Mouse (Mus musculus): ENCODE results near the gene Ifnb1. TPM values are rescaled to one million over a fixed set of nuclear protein-coding genes. Genes with fewer than 3 reads are reported as not detected.

Ifnb1 gene
- polyA plus RNA-seq, 1 experiment from 2014 or later: not detected

DNA sequence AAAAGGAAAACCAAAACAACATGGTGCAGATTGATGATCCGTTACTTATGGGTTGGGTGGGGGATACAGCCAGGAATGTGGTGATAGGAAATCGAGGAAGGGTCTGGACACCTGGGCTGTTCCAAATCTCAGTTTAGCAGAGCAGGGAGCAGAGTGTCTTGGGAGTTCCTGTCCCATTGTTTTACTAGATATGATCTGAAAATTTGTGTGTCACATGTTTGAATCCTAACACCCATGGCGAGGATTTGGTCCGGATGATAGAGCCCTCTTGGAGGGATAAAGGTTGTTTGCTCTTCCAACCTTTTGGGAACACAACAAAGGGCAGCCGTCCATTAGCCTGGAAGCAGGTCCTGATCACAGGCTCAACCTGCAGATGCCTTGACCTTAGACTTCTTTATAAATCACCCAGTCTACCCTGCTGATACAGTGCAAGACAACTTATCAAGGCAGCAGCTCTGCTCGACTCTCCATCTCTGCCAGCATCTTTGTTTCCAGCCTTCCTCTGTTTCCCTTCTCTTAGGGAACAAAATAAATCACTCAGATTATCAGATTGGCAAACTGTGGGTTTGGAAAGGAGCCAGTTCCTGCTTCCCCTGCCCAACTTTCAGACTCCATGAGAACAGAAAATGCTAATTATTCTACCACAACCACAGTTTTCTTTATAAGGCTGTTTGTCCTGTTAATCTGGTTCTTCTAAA, 26.1 kb downstream of the Ifnb1 start:
- 57% methylated on average over 6 of the region's 6 CpGs for WGBS
- H3K4me1 ChIP-seq (replicated peaks; ENCODE audit: control insufficient read depth, insufficient read depth): no peaks in the 10 kb centered on the region
- no peak overlapping the region for H3K27ac ChIP-seq (replicated peaks)
- DNase-seq (ENCODE audit: low spot score) (no peak), ATAC-seq (ENCODE audit: low FRiP score, low TSS enrichment) (no peak)
- no peaks in the 10 kb centered on the region for H3K27me3 ChIP-seq (ENCODE audit: control insufficient read depth, insufficient read depth, low read length)
- H3K4me3 ChIP-seq (ENCODE audit: low read depth, low read length): no peak overlapping the region
- no peak overlapping the region for H3K4me2 ChIP-seq (replicated peaks; ENCODE audit: low read depth)
- no peak overlapping the region for H3K9ac ChIP-seq (ENCODE audit: low read length)
- H3K36me3 ChIP-seq (ENCODE audit: control insufficient read depth, insufficient read depth, low read length): no peaks in the 10 kb centered on the region
- H3K9me3 ChIP-seq (ENCODE audit: control insufficient read depth, low read length): no peaks in the 10 kb centered on the region
- TF ChIP-seq CTCF (IDR thresholded peaks at IDR 0.05; ENCODE audit: low read depth): no peak
- TF ChIP-seq EP300 (optimal IDR thresholded peaks at IDR 0.05): no peak

- Histone ChIP-seq H3K27me3 (ENCODE audit: control insufficient read depth, insufficient read depth, low read length) (no peaks in the 10 kb centered on the region), H3K9ac (ENCODE audit: low read length) (no peak overlapping the region), H3K4me3 (ENCODE audit: low read depth, low read length) (no peak overlapping the region), H3K36me3 (ENCODE audit: control insufficient read depth, insufficient read depth, low read length) (no peaks in the 10 kb centered on the region), H3K4me1 (replicated peaks; ENCODE audit: control insufficient read depth, insufficient read depth) (no peaks in the 10 kb centered on the region), H3K4me2 (replicated peaks; ENCODE audit: low read depth) (no peak overlapping the region), H3K27ac (replicated peaks) (no peak overlapping the region), H3K9me3 (ENCODE audit: control insufficient read depth, low read length) (no peaks in the 10 kb centered on the region)
- no peak for TF ChIP-seq EP300 (optimal IDR thresholded peaks at IDR 0.05)
- no peak for TF ChIP-seq CTCF (IDR thresholded peaks at IDR 0.05; ENCODE audit: low read depth)
- WGBS: 98% methylated on average over 2 of the region's 2 CpGs
- ATAC-seq (ENCODE audit: low FRiP score, low TSS enrichment) (no peak), DNase-seq (ENCODE audit: low spot score) (no peak)
Observed at GRCm38 (mm10) chr4:88489622-88490021, 33.0 kb downstream of the Ifnb1 start.

GRCm38 (mm10) chr4:88488107-88488506, 34.5 kb downstream of the Ifnb1 start:
- WGBS: 60% methylated on average over 3 of the region's 3 CpGs
- H3K27ac ChIP-seq (replicated peaks): no peak overlapping the region

DNA sequence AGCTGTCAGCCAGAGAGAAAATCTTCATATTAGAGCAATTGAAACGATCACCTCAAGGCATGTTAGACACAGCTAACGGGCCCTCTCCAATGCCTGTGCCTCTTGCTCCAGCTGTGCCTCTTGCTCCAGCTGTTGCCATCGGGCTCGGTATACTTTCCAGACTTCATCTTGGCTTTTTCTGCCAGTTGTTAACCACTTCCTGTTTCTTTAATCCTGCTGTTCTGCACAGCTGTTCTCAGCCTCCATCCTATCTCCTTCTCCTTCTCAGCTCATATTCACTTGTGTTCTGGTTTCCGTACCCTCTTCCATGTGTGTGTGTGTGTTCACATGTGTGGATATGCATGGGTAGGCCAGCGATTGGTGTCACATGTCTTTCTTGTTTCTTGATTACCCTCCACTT, 42.4 kb downstream of the Ifnb1 start:
- no peaks in the 10 kb centered on the region for H3K4me1 ChIP-seq (replicated peaks; ENCODE audit: control insufficient read depth, insufficient read depth)
- H3K9ac ChIP-seq (ENCODE audit: low read length): no peak overlapping the region
- ATAC-seq (ENCODE audit: low FRiP score, low TSS enrichment) (no peak), DNase-seq (ENCODE audit: low spot score) (no peak)
- no peaks in the 10 kb centered on the region for H3K27me3 ChIP-seq (ENCODE audit: control insufficient read depth, insufficient read depth, low read length)
- H3K36me3 ChIP-seq (ENCODE audit: control insufficient read depth, insufficient read depth, low read length): no peaks in the 10 kb centered on the region
- H3K27ac ChIP-seq (replicated peaks): no peak overlapping the region
- no peak for TF ChIP-seq CTCF (IDR thresholded peaks at IDR 0.05; ENCODE audit: low read depth)
- H3K9me3 ChIP-seq (ENCODE audit: control insufficient read depth, low read length): no peaks in the 10 kb centered on the region
- H3K4me2 ChIP-seq (replicated peaks; ENCODE audit: low read depth): no peak overlapping the region
- WGBS: 62% methylated on average over 6 of the region's 6 CpGs
- H3K4me3 ChIP-seq (ENCODE audit: low read depth, low read length): no peak overlapping the region

More at GRCm38 (mm10) chr4:88488107-88488506, 34.5 kb downstream of the Ifnb1 start:
- ATAC-seq (ENCODE audit: low FRiP score, low TSS enrichment): no peak
- Histone ChIP-seq H3K36me3 (ENCODE audit: control insufficient read depth, insufficient read depth, low read length) (no peaks in the 10 kb centered on the region), H3K9ac (ENCODE audit: low read length) (no peak overlapping the region), H3K4me3 (ENCODE audit: low read depth, low read length) (no peak overlapping the region), H3K9me3 (ENCODE audit: control insufficient read depth, low read length) (no peaks in the 10 kb centered on the region), H3K27me3 (ENCODE audit: control insufficient read depth, insufficient read depth, low read length) (no peaks in the 10 kb centered on the region), H3K4me2 (replicated peaks; ENCODE audit: low read depth) (no peak overlapping the region), H3K4me1 (replicated peaks; ENCODE audit: control insufficient read depth, insufficient read depth) (no peaks in the 10 kb centered on the region)
- no peak for TF ChIP-seq CTCF (IDR thresholded peaks at IDR 0.05; ENCODE audit: low read depth)
- DNase-seq (ENCODE audit: low spot score): no peak

GRCm38 (mm10) chr4:88478809-88479186, 43.8 kb downstream of the Ifnb1 start:
- Histone ChIP-seq H3K36me3 (ENCODE audit: control insufficient read depth, insufficient read depth, low read length) (no peaks in the 10 kb centered on the region), H3K4me3 (ENCODE audit: low read depth, low read length) (no peak overlapping the region), H3K27me3 (ENCODE audit: control insufficient read depth, insufficient read depth, low read length) (no peaks in the 10 kb centered on the region), H3K27ac (replicated peaks) (no peak overlapping the region), H3K4me2 (replicated peaks; ENCODE audit: low read depth) (no peak overlapping the region), H3K9me3 (ENCODE audit: control insufficient read depth, low read length) (no peaks in the 10 kb centered on the region), H3K9ac (ENCODE audit: low read length) (no peak overlapping the region), H3K4me1 (replicated peaks; ENCODE audit: control insufficient read depth, insufficient read depth) (no peaks in the 10 kb centered on the region)
- TF ChIP-seq EP300 (optimal IDR thresholded peaks at IDR 0.05) (no peak), CTCF (IDR thresholded peaks at IDR 0.05; ENCODE audit: low read depth) (no peak)
- 44% methylated on average over 9 of the region's 9 CpGs for WGBS
- DNase-seq (ENCODE audit: low spot score) (no peak), ATAC-seq (ENCODE audit: low FRiP score, low TSS enrichment) (no peak)

- no peak overlapping the region for H3K9ac ChIP-seq (ENCODE audit: low read length)
- no peak for TF ChIP-seq EP300 (optimal IDR thresholded peaks at IDR 0.05)
- no peak for TF ChIP-seq CTCF (IDR thresholded peaks at IDR 0.05; ENCODE audit: low read depth)
- no peak for DNase-seq (ENCODE audit: low spot score)
- H3K36me3 ChIP-seq (ENCODE audit: control insufficient read depth, insufficient read depth, low read length): no peaks in the 10 kb centered on the region
- WGBS: 51% methylated on average over 4 of the region's 4 CpGs
- no peak overlapping the region for H3K27ac ChIP-seq (replicated peaks)
- no peak for ATAC-seq (ENCODE audit: low FRiP score, low TSS enrichment)
- H3K9me3 ChIP-seq (ENCODE audit: control insufficient read depth, low read length): no peaks in the 10 kb centered on the region
- H3K4me3 ChIP-seq (ENCODE audit: low read depth, low read length): no peak overlapping the region
- no peaks in the 10 kb centered on the region for H3K27me3 ChIP-seq (ENCODE audit: control insufficient read depth, insufficient read depth, low read length)
- no peaks in the 10 kb centered on the region for H3K4me1 ChIP-seq (replicated peaks; ENCODE audit: control insufficient read depth, insufficient read depth)
- no peak overlapping the region for H3K4me2 ChIP-seq (replicated peaks; ENCODE audit: low read depth)
Observed at GRCm38 (mm10) chr4:88478177-88478808, 44.3 kb downstream of the Ifnb1 start.
